Mouse (Mus musculus): ENCODE data around the gene Cd84. TPM values are rescaled to one million over a fixed set of nuclear protein-coding genes. Genes with fewer than 3 reads are reported as not detected.

The Cd84 gene
- polyA plus RNA-seq, 1 experiment, result not detected

DNA sequence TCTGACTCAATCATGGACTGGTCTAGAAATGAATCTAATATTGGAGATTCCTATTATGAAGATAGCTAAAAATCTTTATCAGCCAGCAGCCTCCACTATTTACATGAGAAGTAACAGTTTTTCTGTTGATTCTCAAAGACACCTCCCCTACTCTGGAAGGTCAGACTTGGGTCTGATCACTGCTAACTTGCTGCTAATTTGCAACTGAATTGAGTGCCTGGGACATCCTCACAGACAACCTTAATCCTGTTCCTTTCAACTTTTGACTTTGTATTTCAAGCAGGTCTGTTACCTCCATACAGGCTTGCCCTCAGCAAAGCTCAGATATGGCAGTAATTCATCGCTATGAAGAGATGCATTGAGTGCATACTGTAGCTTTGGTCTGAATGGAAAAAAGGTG lies 64.5 kb downstream of the Cd84 start:
- no peak overlapping the region for H3K4me3 ChIP-seq (replicated peaks)
- no peaks in the 10 kb centered on the region for H3K27me3 ChIP-seq (ENCODE audit: control insufficient read depth)
- no peaks in the 10 kb centered on the region for H3K36me3 ChIP-seq (ENCODE audit: control insufficient read depth)
- peaks cover 6% of the 10 kb centered on the region; the same call in 1 of the 2 replicates for H3K9me3 ChIP-seq (ENCODE audit: control insufficient read depth, low read length)
- H3K4me1 ChIP-seq (ENCODE audit: control insufficient read depth), result no peaks in the 10 kb centered on the region
- no peak for TF ChIP-seq GATA1 (IDR thresholded peaks at IDR 0.05; ENCODE audit: low read length)
- TF ChIP-seq TAL1 (IDR thresholded peaks at IDR 0.05; ENCODE audit: low read length), result no peak

- no peaks in the 10 kb centered on the region for H3K27me3 ChIP-seq (ENCODE audit: control insufficient read depth)
- no peaks in the 10 kb centered on the region for H3K36me3 ChIP-seq (ENCODE audit: control insufficient read depth)
- H3K4me3 ChIP-seq (replicated peaks), result no peak overlapping the region
- no peaks in the 10 kb centered on the region; the same call in 1 of the 2 replicates for H3K9me3 ChIP-seq (ENCODE audit: control insufficient read depth, low read length)
- TF ChIP-seq TAL1 (IDR thresholded peaks at IDR 0.05; ENCODE audit: low read length) (no peak), GATA1 (IDR thresholded peaks at IDR 0.05; ENCODE audit: low read length) (no peak)
- H3K4me1 ChIP-seq (ENCODE audit: control insufficient read depth), result no peaks in the 10 kb centered on the region
Measured at GRCm38 (mm10) chr1:171915638-171916458, 76.4 kb downstream of the Cd84 start.

- H3K9me3 ChIP-seq (ENCODE audit: control insufficient read depth, low read length), result no peaks in the 10 kb centered on the region
- no peak within 1 kb of the TSS for H3K4me3 ChIP-seq (replicated peaks)
- H3K27me3 ChIP-seq (ENCODE audit: control insufficient read depth), result no peaks in the 10 kb centered on the region
- no peaks in the 10 kb centered on the region for H3K36me3 ChIP-seq (ENCODE audit: control insufficient read depth)
- no peak for TF ChIP-seq GATA1 (IDR thresholded peaks at IDR 0.05; ENCODE audit: low read length)
- TF ChIP-seq TAL1 (IDR thresholded peaks at IDR 0.05; ENCODE audit: low read length), result no peak
- H3K4me1 ChIP-seq (ENCODE audit: control insufficient read depth), result no peaks in the 10 kb centered on the region
Measured at GRCm38 (mm10) chr1:171917305-171918039, 78.0 kb downstream of the Cd84 start, which contains the start of gene Slamf6. TSS of gene Slamf6 (plus strand) at chr1:171917515.

DNA sequence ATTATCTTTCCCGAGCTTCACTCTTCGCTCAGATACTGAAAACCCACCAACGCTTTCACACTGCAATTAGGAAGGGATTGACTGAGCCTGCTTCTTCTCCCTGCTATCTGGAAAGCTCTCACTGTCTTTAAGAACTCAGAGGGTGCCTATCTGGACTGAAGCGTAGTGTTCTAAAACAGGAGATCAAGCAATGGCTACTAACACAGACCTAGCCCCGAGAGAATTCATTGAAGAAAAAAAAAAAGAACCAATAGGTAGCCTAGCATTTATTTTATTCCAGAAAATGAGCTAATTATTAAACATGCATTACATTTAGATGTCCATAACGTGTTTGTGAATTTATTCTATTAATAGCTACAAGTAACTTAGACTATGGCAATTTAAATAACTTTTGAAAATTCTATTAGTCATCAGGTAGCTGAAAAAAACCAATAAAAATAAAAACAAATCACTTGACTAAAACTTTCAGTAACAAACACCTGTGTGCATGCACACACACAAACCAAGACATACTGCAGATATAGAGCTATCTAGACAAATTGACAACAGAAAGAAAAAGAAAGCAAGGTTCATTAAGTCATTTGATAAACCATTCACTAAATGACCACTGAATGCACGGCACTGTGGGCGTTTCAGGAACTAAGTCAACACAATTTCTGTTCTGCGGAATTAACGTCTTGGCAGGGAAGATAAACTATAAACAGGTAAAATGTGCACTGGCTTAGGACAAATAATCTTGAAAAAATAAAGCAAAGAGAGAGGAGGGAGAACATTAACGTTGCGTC lies 78.8 kb downstream of the Cd84 start:
- TF ChIP-seq GATA1 (IDR thresholded peaks at IDR 0.05; ENCODE audit: low read length) (no peak), TAL1 (IDR thresholded peaks at IDR 0.05; ENCODE audit: low read length) (no peak)
- Histone ChIP-seq H3K27me3 (ENCODE audit: control insufficient read depth) (no peaks in the 10 kb centered on the region), H3K4me1 (ENCODE audit: control insufficient read depth) (no peaks in the 10 kb centered on the region), H3K4me3 (replicated peaks) (no peak overlapping the region), H3K9me3 (ENCODE audit: control insufficient read depth, low read length) (no peaks in the 10 kb centered on the region), H3K36me3 (ENCODE audit: control insufficient read depth) (no peaks in the 10 kb centered on the region)

DNA sequence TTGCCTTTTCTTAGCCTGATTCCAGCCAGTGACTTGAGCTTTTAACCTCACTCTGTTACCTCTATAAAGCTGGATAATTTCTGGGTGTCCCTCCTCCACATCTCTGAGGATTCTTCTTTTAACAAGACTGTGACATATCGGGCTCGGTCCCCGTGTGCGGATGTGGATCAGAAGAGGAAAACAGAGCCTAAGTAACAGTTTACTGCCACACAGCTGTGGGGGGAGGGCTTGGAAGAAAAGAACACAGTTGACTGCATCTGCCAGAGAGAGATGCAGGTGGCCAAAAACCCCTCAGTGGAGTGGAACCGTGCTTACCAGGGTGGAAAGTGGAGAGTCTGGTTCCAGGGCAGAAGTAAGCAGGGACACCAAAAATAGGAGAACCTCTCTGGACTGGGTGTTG lies 79.7 kb downstream of the Cd84 start:
- TF ChIP-seq GATA1 (IDR thresholded peaks at IDR 0.05; ENCODE audit: low read length) (no peak), TAL1 (IDR thresholded peaks at IDR 0.05; ENCODE audit: low read length) (no peak)
- no peak overlapping the region for H3K4me3 ChIP-seq (replicated peaks)

DNA sequence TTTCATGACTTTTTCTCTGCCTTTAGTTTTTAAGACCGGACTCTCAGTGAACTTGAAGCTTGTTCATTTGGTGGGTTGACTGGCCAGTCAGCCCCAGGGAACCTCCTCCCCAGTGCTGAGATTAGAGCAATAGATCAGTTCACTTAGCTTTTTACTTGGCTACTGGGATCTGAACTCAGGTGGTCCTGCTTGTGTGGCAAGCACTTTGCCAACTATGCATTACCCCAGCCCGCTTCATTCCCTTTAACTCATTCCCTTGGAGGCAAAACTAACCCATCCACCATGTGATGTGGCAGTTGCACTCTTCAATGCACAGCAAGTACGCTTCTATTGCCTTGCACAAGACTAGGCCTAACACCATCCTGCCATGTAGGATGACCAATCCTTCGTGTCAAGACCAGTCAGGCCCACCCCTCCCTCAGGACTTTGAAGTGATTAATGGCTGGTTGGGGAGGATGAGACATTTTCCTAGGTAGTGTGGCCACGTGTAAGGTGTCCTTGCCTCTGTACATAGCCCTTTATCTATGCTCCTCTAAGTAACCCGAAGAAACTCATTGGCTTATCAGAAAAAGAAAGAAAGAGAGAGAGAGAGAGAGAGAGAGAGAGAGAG lies 80.5 kb downstream of the Cd84 start:
- TF ChIP-seq TAL1 (IDR thresholded peaks at IDR 0.05; ENCODE audit: low read length) (no peak), GATA1 (IDR thresholded peaks at IDR 0.05; ENCODE audit: low read length) (no peak)

More for the DNA sequence above, 79.7 kb downstream of the Cd84 start:
- Histone ChIP-seq H3K27me3 (ENCODE audit: control insufficient read depth) (no peaks in the 10 kb centered on the region), H3K9me3 (ENCODE audit: control insufficient read depth, low read length) (no peaks in the 10 kb centered on the region), H3K4me1 (ENCODE audit: control insufficient read depth) (no peaks in the 10 kb centered on the region), H3K36me3 (ENCODE audit: control insufficient read depth) (no peaks in the 10 kb centered on the region)

DNA sequence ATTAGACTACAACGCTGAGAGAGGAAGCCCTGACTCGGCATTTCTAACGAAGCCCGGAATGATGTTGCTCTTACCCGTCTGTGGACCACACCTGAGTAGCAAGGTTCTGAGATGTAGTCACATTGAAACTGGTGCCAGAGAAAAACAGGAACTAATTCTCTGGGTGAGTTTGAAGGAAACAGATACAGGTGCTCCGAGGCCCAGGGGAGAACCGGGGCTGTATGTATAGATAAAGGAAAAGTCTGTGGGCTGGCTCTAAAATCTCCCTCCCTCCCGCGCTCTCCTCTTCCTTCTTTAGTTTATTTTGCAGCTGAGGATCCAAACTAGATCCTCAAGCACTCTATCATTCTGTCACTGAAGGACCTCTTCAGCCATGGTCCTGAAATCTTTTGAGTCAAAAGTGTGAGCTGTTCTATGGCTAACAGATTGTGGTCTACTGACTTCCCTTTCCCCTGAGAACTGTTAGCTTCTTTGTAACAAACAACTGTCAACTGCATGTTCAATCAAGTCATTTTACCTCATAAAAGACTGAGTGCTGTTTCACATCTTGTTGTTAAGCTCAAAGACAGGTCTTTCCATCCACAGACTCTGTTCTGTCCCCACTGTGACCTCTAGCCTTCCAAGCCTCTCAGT lies 81.6 kb downstream of the Cd84 start:
- Histone ChIP-seq H3K4me3 (replicated peaks) (no peak overlapping the region), H3K27me3 (ENCODE audit: control insufficient read depth) (no peaks in the 10 kb centered on the region), H3K9me3 (ENCODE audit: control insufficient read depth, low read length) (no peaks in the 10 kb centered on the region), H3K4me1 (ENCODE audit: control insufficient read depth) (no peaks in the 10 kb centered on the region), H3K36me3 (ENCODE audit: control insufficient read depth) (no peaks in the 10 kb centered on the region)
- no peak for TF ChIP-seq TAL1 (IDR thresholded peaks at IDR 0.05; ENCODE audit: low read length)
- no peak for TF ChIP-seq GATA1 (IDR thresholded peaks at IDR 0.05; ENCODE audit: low read length)

More for the DNA sequence above, 80.5 kb downstream of the Cd84 start:
- no peak overlapping the region for H3K4me3 ChIP-seq (replicated peaks)
- no peaks in the 10 kb centered on the region for H3K27me3 ChIP-seq (ENCODE audit: control insufficient read depth)
- no peaks in the 10 kb centered on the region for H3K36me3 ChIP-seq (ENCODE audit: control insufficient read depth)
- no peaks in the 10 kb centered on the region for H3K4me1 ChIP-seq (ENCODE audit: control insufficient read depth)
- H3K9me3 ChIP-seq (ENCODE audit: control insufficient read depth, low read length), result no peaks in the 10 kb centered on the region

DNA sequence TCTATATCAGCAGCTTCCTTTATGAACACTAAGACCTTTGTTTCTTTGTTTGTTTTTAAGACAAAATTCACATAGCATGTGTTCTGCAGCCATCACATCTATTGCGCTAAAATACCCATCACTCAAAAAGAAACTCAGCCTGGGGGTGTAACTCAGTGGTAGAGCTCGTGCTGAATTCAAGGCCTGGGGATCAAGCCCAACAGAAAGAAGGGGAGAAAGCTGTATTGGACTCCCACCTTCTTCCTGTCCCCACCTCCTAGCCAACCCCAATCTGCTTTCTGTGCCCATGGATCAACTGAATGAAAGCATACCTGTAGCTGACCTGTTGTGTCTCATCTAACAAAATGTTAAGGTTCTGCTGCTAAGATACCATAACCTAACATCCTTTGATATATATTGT lies 82.1 kb downstream of the Cd84 start:
- Histone ChIP-seq H3K27me3 (ENCODE audit: control insufficient read depth) (no peaks in the 10 kb centered on the region), H3K9me3 (ENCODE audit: control insufficient read depth, low read length) (no peaks in the 10 kb centered on the region), H3K4me1 (ENCODE audit: control insufficient read depth) (no peaks in the 10 kb centered on the region), H3K4me3 (replicated peaks) (no peak overlapping the region), H3K36me3 (ENCODE audit: control insufficient read depth) (no peaks in the 10 kb centered on the region)
- TF ChIP-seq TAL1 (IDR thresholded peaks at IDR 0.05; ENCODE audit: low read length) (no peak), GATA1 (IDR thresholded peaks at IDR 0.05; ENCODE audit: low read length) (no peak)
